Mouse (Mus musculus): ENCODE measurements around the gene Psmb9. TPM values are rescaled to one million over a fixed set of nuclear protein-coding genes. Genes with fewer than 3 reads are reported as not detected.

The Psmb9 gene
- polyA plus RNA-seq, 1 experiment from 2014 or later, result 10.6 TPM

DNA sequence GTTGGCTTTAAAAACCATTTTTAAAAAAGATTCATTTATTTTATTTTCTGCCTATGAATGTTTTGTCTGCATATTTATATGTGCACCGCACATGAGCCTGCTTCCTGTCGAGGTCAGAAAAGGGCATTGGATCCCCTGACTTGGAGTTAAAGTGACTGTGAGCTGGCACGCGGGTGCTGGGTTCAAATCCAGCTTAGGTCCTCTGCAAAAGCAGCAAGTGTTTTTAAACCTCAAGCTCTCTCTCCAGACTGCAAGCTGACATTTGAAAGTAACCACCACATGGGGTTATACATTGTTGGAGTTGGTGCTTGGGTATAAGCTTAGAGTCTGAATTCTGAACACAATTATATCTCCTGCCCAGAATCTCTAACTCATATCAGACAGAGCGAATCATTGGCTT, 30.4 kb upstream of the Psmb9 start:
- no peak overlapping the region for H3K4me3 ChIP-seq (replicated peaks)
- H3K9ac ChIP-seq, result no peak overlapping the region
- no peaks in the 10 kb centered on the region for H3K4me1 ChIP-seq (replicated peaks)
- no peaks in the 10 kb centered on the region for H3K9me3 ChIP-seq (replicated peaks)
- peaks cover 4% of the 10 kb centered on the region; the same call in 1 of the 2 replicates for H3K27me3 ChIP-seq
- H3K36me3 ChIP-seq (replicated peaks), result no peaks in the 10 kb centered on the region
- H3K4me2 ChIP-seq, result no peak overlapping the region
- no peak for ATAC-seq (ENCODE audit: insufficient read depth)
- H3K27ac ChIP-seq (replicated peaks), result no peak overlapping the region
- 75% methylated on average over 5 of the region's 5 CpGs for WGBS (ENCODE audit: insufficient replicate concordance)

DNA sequence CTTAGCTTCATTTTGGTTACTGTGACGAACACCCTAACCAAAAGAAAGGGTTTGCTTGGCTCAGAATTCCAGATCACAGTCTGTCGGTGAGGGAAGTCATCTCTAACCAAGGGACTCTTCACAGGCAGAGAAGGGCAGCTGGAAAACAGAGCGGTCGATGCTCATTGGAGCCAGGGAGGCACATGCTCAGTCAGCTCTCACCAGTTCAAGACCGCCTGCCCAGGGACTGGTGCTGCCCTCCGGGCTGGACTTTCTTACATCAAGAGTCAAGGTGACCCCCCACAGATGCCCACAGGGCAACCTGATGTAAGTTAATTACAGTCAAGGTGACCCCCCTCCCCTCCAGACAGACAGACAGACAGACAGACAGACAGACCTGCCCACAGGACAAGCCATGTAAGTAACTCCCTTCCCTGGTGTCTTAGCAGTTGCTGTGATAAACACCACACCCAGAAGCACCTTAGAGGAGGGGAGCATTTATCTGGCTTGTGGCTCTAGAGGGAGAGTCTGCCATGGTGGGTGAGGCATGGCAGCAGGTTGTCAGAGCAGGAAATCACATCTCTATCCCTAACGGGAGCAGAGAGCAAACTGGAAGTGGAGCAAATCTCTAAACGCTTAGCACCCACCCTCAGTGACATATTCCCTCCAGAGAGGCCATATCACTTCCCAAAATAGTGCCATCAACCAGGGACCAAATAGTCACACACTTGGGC, 29.8 kb upstream of the Psmb9 start:
- H3K4me2 ChIP-seq, result no peak overlapping the region
- ATAC-seq (ENCODE audit: insufficient read depth), result no peak
- H3K4me1 ChIP-seq (replicated peaks), result no peaks in the 10 kb centered on the region
- no peak overlapping the region for H3K4me3 ChIP-seq (replicated peaks)
- no peak overlapping the region for H3K9ac ChIP-seq
- WGBS (ENCODE audit: insufficient replicate concordance), result 59% methylated on average over 8 of the region's 8 CpGs
- H3K27me3 ChIP-seq, result peaks cover 4% of the 10 kb centered on the region; the same call in 1 of the 2 replicates
- no peaks in the 10 kb centered on the region for H3K9me3 ChIP-seq (replicated peaks)
- no peaks in the 10 kb centered on the region for H3K36me3 ChIP-seq (replicated peaks)
- H3K27ac ChIP-seq (replicated peaks), result no peak overlapping the region

DNA sequence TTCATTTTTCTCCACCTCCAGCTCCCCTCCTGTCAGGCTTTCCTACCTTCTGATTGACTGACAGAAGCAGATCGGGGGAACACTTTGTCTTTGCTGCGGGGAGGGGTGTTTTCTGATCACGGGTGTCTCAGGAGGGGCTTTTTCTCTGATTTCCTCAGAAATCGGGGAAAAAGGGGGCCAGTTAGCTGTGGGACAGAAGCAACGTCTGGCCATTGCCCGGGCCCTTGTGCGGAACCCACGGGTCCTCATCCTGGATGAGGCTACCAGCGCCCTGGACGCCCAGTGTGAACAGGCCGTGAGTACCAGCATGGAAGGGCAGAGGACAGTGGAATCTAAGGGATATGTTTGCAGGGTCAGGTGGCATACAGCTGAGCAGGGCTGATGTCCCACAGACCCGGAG, 27.6 kb upstream of the Psmb9 start:
- no peak overlapping the region for H3K27ac ChIP-seq (replicated peaks)
- 76% methylated on average over 12 of the region's 12 CpGs for WGBS (ENCODE audit: insufficient replicate concordance)
- no peak overlapping the region for H3K9ac ChIP-seq
- no peaks in the 10 kb centered on the region for H3K9me3 ChIP-seq (replicated peaks)
- H3K36me3 ChIP-seq (replicated peaks), result no peaks in the 10 kb centered on the region
- no peak overlapping the region for H3K4me2 ChIP-seq
- peaks cover 17% of the 10 kb centered on the region; the same call in 1 of the 2 replicates for H3K4me1 ChIP-seq (replicated peaks)
- H3K27me3 ChIP-seq, result peaks cover 4% of the 10 kb centered on the region; the same call in 1 of the 2 replicates
- no peak for ATAC-seq (ENCODE audit: insufficient read depth)
- no peak overlapping the region for H3K4me3 ChIP-seq (replicated peaks)

DNA sequence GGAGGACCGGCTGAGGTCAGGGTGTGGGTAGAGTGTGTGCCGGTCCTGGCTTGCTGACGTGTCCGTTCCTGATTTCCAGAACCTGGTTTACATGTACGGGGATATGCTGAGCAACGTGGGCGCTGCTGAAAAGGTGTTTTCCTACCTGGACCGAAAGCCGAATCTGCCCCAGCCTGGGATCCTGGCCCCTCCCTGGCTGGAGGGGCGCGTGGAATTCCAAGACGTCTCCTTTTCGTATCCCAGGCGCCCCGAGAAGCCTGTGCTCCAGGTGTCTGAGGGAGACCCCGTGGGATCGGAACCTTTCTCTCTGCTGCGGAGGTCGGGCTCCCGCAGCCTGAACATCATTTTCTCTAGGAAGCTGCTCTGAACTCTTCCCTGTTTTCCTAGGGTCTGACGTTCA, 26.4 kb upstream of the Psmb9 start:
- H3K27me3 ChIP-seq, result peaks cover 4% of the 10 kb centered on the region; the same call in 1 of the 2 replicates
- peaks cover 20% of the 10 kb centered on the region; the same call in 1 of the 2 replicates for H3K4me1 ChIP-seq (replicated peaks)
- H3K27ac ChIP-seq (replicated peaks), result no peak overlapping the region
- H3K4me3 ChIP-seq (replicated peaks), result no peak overlapping the region
- no peak overlapping the region for H3K9ac ChIP-seq
- no peaks in the 10 kb centered on the region for H3K9me3 ChIP-seq (replicated peaks)
- H3K4me2 ChIP-seq, result no peak overlapping the region
- no peak for ATAC-seq (ENCODE audit: insufficient read depth)
- WGBS (ENCODE audit: insufficient replicate concordance), result 74% methylated on average over 21 of the region's 21 CpGs
- no peaks in the 10 kb centered on the region for H3K36me3 ChIP-seq (replicated peaks)

DNA sequence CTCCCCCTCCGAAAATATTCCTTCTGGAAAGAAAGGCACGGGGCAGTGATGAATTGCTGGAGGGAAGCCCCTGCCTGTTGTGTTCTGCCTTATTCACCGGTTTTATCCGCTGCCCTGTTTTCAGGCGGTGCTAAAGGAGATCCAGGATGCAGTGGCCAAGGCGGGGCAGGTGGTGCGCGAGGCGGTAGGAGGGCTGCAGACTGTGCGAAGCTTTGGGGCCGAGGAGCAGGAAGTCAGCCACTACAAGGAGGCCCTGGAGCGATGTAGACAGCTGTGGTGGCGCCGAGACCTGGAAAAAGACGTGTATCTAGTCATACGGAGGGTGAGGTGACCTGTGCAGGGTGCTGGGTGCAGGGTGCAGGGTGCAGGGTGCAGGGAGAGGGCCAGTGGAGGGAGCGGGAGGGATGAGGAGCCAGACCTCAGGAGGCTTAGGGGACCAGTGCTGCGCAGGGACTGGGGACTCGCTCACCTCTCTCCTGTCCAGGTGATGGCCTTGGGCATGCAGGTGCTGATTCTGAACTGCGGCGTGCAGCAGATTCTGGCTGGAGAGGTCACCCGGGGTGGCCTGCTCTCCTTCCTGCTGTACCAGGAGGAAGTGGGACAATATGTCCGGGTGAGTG, 24.3 kb upstream of the Psmb9 start:
- Histone ChIP-seq H3K4me2 (no peak overlapping the region), H3K9me3 (replicated peaks) (no peaks in the 10 kb centered on the region), H3K9ac (no peak overlapping the region), H3K27ac (replicated peaks) (no peak overlapping the region), H3K4me3 (replicated peaks) (no peak overlapping the region), H3K36me3 (replicated peaks) (no peaks in the 10 kb centered on the region), H3K4me1 (replicated peaks) (peaks cover 20% of the 10 kb centered on the region; the same call in 1 of the 2 replicates), H3K27me3 (peaks cover 4% of the 10 kb centered on the region; the same call in 1 of the 2 replicates)
- WGBS (ENCODE audit: insufficient replicate concordance), result 25% methylated on average over 23 of the region's 23 CpGs
- no peak for ATAC-seq (ENCODE audit: insufficient read depth)

DNA sequence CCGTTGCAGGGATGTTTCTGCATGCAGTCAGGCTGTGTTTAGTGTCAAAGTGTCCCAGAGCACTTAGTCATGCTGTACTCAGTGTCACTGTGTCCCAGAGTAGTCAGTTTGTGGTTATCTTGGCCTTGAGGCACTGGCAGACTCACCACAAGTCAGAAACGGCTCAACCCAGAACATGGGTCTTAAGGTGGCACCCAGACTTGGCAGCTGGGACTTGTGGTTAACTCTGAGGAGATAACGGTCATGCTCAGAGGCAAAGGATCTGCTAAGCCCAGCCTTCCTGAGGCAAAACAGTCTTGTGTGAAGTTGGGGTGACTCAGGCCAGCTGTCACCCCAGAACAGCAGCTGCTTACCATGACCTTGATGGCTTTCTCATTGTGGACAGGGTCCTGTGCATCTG, 23.0 kb upstream of the Psmb9 start:
- Histone ChIP-seq H3K9me3 (replicated peaks) (no peaks in the 10 kb centered on the region), H3K4me1 (replicated peaks) (peaks cover 30% of the 10 kb centered on the region), H3K27me3 (peaks cover 4% of the 10 kb centered on the region; the same call in 1 of the 2 replicates), H3K27ac (replicated peaks) (no peak overlapping the region; the same call in 1 of the 2 replicates), H3K9ac (no peak overlapping the region), H3K4me2 (no peak overlapping the region), H3K4me3 (replicated peaks) (no peak overlapping the region), H3K36me3 (replicated peaks) (no peaks in the 10 kb centered on the region)
- ATAC-seq (ENCODE audit: insufficient read depth), result peak; percentile 82
- WGBS (ENCODE audit: insufficient replicate concordance), result 13% methylated on average over 3 of the region's 3 CpGs

DNA sequence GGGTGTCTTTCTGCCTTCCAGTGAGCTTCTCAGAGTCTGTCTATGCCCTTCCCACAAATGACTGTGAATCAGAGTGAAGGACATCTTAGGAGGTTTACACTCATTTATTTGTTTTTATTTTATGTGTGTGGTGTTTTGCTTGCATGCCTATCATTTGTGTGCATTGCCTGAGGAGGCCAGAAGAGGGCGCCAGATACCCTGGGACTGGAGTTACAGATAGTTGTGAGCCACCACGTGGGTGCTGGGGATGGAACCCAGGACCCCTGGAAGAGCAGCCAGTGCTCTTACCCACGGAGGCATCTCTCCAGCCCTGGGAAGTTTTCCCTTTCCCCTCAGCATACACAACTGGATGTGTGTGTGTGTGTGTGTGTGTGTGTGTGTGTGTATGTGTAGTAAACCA, 22.1 kb upstream of the Psmb9 start:
- Histone ChIP-seq H3K27ac (replicated peaks) (no peak overlapping the region), H3K36me3 (replicated peaks) (no peaks in the 10 kb centered on the region), H3K9me3 (replicated peaks) (no peaks in the 10 kb centered on the region), H3K27me3 (peaks cover 4% of the 10 kb centered on the region; the same call in 1 of the 2 replicates), H3K4me3 (replicated peaks) (no peak overlapping the region), H3K9ac (no peak overlapping the region), H3K4me2 (no peak overlapping the region), H3K4me1 (replicated peaks) (peaks cover 39% of the 10 kb centered on the region)
- 36% methylated on average over 3 of the region's 3 CpGs for WGBS (ENCODE audit: insufficient replicate concordance)
- ATAC-seq (ENCODE audit: insufficient read depth), result no peak

DNA sequence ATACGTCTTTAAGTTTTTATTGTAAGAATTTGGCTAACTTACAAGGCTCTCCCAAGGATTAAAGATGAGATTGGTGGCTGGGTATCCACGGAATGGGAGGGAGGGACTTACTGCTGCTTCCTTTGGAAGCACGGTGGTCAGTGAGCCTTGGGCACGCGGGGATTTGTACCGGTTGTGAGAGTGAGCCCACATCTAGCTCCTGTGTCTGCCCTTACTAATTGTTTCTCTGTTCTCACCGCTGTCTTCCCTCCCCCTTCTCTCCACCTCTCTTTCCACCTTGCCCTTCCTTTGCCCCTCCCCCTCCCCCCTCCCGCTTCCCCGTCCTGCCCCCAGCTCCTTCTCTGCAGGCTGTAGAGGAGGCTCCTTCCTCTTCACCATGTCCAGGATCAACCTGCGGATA, 20.9 kb upstream of the Psmb9 start:
- no peak overlapping the region for H3K27ac ChIP-seq (replicated peaks)
- no peak overlapping the region for H3K4me3 ChIP-seq (replicated peaks)
- H3K9me3 ChIP-seq (replicated peaks), result no peaks in the 10 kb centered on the region
- no peak for ATAC-seq (ENCODE audit: insufficient read depth)
- no peaks in the 10 kb centered on the region for H3K36me3 ChIP-seq (replicated peaks)
- peaks cover 46% of the 10 kb centered on the region for H3K4me1 ChIP-seq (replicated peaks)
- no peak overlapping the region for H3K9ac ChIP-seq
- no peak overlapping the region for H3K4me2 ChIP-seq
- no peaks in the 10 kb centered on the region for H3K27me3 ChIP-seq
- 30% methylated on average over 10 of the region's 10 CpGs for WGBS (ENCODE audit: insufficient replicate concordance)

DNA sequence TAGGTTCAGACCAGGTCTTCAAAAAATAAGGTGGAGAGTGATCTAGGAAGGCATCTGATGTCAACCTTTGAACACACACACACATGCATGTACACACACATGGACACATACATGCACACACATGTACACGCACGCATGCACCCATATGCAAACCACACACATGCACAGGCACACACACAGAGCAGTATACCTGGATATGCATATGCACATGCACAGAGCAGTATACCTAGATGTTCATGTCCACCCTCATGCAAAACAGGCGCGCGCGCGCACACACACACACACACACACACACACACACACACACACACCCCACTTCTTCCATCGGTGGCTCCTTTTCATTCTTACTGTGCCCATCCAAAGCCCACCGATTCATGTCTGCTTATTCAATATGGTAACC, 20.3 kb upstream of the Psmb9 start:
- H3K4me3 ChIP-seq (replicated peaks), result no peak overlapping the region
- no peaks in the 10 kb centered on the region; the same call in 1 of the 2 replicates for H3K27me3 ChIP-seq
- H3K4me2 ChIP-seq, result no peak overlapping the region
- WGBS (ENCODE audit: insufficient replicate concordance), result 93% methylated on average over 9 of the region's 9 CpGs
- no peak for ATAC-seq (ENCODE audit: insufficient read depth)
- no peaks in the 10 kb centered on the region for H3K9me3 ChIP-seq (replicated peaks)
- peaks cover 46% of the 10 kb centered on the region for H3K4me1 ChIP-seq (replicated peaks)
- no peak overlapping the region for H3K27ac ChIP-seq (replicated peaks)
- no peaks in the 10 kb centered on the region for H3K36me3 ChIP-seq (replicated peaks)
- no peak overlapping the region for H3K9ac ChIP-seq

DNA sequence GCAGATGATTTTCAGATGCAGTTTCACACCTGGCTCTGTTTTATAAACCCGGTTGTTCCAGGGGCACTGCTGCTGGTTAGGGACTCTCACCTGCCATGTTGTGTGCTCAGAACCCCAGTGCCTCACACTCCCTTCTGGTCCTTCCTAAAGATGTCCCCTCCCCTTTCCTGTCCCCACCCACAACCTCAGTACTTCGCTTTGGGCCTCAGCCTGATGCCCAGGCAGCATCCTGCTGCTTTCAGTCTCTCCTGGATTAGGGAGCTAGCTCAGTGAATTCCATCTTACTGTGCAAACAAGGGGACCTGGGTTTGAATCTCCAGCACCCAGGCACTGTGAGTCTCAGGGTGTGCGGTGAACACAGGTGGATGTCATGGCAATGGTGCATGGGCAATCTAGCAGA, 19.9 kb upstream of the Psmb9 start:
- no peak overlapping the region for H3K4me2 ChIP-seq
- H3K36me3 ChIP-seq (replicated peaks), result no peaks in the 10 kb centered on the region
- ATAC-seq (ENCODE audit: insufficient read depth), result no peak
- no peaks in the 10 kb centered on the region; the same call in 1 of the 2 replicates for H3K27me3 ChIP-seq
- no peak overlapping the region for H3K27ac ChIP-seq (replicated peaks)
- 51% methylated on average over 3 of the region's 3 CpGs for WGBS (ENCODE audit: insufficient replicate concordance)
- H3K4me1 ChIP-seq (replicated peaks), result peaks cover 46% of the 10 kb centered on the region
- H3K4me3 ChIP-seq (replicated peaks), result no peak overlapping the region
- no peaks in the 10 kb centered on the region for H3K9me3 ChIP-seq (replicated peaks)
- no peak overlapping the region for H3K9ac ChIP-seq

DNA sequence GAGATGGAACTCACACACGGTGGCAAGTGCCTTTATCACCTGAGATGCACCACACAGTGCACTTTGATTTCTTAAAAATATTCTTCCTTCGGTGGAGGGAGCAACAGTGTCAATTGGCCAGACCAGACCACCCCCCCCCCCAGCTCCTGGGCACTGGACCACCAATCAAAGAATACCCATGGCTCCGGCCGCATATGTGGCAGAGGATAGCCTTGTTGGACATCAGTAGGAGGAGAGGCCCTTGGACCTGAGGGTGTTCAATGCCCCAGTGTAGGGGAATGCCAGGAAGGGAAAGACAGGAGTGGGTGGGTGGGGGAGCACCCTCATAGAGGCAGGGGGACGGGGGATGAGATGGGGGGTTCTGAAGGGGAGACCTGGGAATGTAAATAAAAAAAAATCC, 19.2 kb upstream of the Psmb9 start:
- no peaks in the 10 kb centered on the region; the same call in 1 of the 2 replicates for H3K27me3 ChIP-seq
- no peak overlapping the region for H3K9ac ChIP-seq
- H3K4me1 ChIP-seq (replicated peaks), result peaks cover 42% of the 10 kb centered on the region
- no peak for ATAC-seq (ENCODE audit: insufficient read depth)
- no peak overlapping the region for H3K27ac ChIP-seq (replicated peaks)
- no peaks in the 10 kb centered on the region for H3K9me3 ChIP-seq (replicated peaks)
- 71% methylated on average over 5 of the region's 5 CpGs for WGBS (ENCODE audit: insufficient replicate concordance)
- no peak overlapping the region for H3K4me2 ChIP-seq
- H3K36me3 ChIP-seq (replicated peaks), result no peaks in the 10 kb centered on the region
- no peak overlapping the region for H3K4me3 ChIP-seq (replicated peaks)

All from liver, embryonic 15.5 days (tissue).